Mouse (Mus musculus): Measurements from ENCODE around the gene Cutc. TPM values are rescaled to one million over a fixed set of nuclear protein-coding genes. Genes with fewer than 3 reads are reported as not detected.

Gene Cutc
- total RNA-seq (2021), result 1 to 10 TPM; 5.2 to 7.8 TPM
- long read RNA-seq, partial matches to known transcripts, result 0 of 9 reads
- long read RNA-seq, other reads (novel, unspliced or antisense), result 9 of 9 reads

GRCm38 (mm10) chr19:43752489-43753225 is at the start of gene Cutc, which contains the start of gene Cox15:
Gene Cutc (plus strand): TSS chr19:43752996.
Gene Cox15 (minus strand): TSS chr19:43753000.
- DNase-seq (ENCODE audit: low spot score in 2 of 2), result peak; percentile 94 to 97

- no peak for DNase-seq (ENCODE audit: low spot score in 2 of 2)
Observed at GRCm38 (mm10) chr19:43704211-43704610, 48.6 kb upstream of the Cutc start.

DNA sequence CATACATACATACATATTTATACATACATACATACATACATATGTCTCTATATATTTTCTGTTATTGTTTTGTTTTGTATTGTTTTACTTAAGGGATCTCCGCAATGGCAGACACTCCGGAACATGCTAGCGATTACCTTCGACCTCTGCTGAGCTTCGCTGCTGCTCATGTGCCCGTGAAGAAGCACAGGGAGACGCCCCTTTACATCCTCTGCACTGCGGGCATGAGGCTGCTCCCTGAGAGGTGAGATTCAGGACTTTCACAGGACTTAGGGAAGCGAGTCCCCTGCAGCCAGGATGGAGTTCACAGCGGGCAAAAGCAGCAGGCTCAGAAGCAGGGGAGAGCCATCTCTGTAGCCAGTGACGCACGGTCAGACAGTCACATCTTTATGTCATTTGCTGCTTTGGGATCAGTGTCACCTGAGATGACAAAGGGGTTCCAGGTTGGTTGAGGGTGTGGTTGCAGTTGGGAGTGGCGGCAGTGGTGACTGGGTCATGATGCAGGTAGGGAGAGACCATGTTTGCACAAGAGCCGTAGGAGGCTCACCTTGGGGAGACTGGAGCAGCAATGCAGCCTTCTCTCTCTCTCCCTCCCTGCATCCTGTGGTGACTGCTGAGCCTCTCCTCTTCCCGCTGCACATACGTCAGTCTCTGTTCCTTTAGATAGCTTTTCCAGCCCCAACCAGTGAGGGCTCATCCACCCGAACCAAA is 47.9 kb upstream of the Cutc start:
- no peak for DNase-seq (ENCODE audit: low spot score in 2 of 2)

- no peak for DNase-seq (ENCODE audit: low spot score in 2 of 2)
Observed at GRCm38 (mm10) chr19:43708206-43708605, 44.6 kb upstream of the Cutc start.

- peak in 1 of 2 experiments; percentile 25 for DNase-seq (ENCODE audit: low spot score in 2 of 2)
Observed at GRCm38 (mm10) chr19:43709317-43709716, 43.5 kb upstream of the Cutc start.

GRCm38 (mm10) chr19:43711159-43711916 is 41.5 kb upstream of the Cutc start:
- no peak for DNase-seq (ENCODE audit: low spot score in 2 of 2)

DNA sequence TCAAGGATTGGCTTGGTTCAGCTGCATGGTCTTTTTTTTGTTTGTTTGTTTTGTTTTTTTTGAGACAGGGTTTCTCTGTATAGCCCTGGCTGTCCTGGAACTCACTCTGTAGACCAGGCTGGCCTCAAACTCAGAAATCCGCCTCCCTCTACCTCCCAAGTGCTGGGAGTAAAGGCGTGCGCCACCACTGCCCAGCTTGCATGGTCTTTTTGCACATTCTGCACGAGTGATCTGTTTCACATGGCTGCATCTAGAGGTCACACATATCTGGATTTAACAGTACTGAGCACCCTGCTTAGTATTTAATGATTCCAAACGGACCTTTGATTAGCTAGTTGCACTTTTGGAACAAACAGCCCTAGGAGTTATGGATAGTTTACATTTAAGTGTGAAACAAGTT is 40.8 kb upstream of the Cutc start:
- no peak for DNase-seq (ENCODE audit: low spot score in 2 of 2)

DNA sequence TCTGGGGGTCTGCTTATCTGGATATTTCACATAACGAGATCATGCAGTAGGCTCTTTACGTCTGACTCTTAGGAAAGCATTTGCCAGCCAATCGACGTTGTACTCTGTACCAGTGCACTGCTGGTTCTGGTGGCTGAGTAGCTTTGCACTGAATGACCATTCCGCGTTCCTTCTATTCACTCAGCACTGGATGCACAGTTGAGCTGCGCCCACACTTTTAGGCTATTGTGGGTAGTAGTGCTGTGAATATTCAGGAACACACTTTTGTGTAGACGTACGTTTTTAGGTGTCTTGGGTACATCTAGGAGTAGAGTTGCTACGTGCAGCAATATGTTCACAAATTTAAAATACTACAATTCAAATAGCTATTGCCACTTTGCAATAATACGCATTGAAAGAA is 32.7 kb upstream of the Cutc start:
- DNase-seq (ENCODE audit: low spot score in 2 of 2), result no peak

GRCm38 (mm10) chr19:43722891-43723290 is 29.9 kb upstream of the Cutc start:
- DNase-seq (ENCODE audit: low spot score in 2 of 2), result no peak

- DNase-seq (ENCODE audit: low spot score in 2 of 2), result no peak
Observed at GRCm38 (mm10) chr19:43723501-43723900, 29.3 kb upstream of the Cutc start.

DNA sequence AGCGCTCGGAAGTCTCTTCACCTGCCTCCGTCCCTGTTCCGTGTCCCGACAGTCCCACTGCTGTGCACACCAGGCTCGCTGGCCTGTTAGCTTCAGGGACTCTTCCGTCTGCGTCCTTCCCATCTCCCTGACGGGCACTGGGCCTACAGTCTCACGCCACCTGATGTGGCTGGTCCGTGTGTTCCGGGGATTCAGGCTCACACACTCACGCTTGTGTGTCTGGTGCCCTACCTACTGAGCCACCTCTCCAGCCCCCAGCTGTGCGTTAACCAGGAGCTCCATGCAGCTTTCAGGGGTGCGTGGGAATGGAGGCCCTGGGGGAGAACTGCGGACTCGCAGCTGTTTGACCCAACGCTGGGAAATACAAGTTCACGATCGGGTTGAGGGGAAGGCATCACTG is 28.6 kb upstream of the Cutc start:
- DNase-seq (ENCODE audit: low spot score in 2 of 2), result no peak

DNA sequence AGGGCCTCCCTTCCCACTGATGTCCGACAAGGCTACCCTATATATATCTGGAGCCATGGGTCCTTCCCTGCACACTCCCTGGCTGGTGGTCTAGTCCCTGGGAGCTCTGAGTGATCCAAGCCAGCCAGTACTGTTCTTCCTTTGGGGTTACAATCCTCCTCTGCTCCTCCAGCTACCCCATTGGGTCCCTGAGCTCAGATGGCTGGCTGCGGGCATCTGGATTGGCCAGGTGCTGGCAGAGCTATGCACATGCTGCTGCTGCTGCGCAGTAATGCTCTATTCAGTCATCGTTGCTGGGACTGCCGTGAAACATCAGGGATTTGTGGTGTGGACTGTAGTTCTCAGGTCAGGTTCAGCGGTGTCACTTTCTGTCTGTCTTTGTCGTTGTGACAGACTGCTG is 28.0 kb upstream of the Cutc start:
- no peak for DNase-seq (ENCODE audit: low spot score in 2 of 2)

- no peak for DNase-seq (ENCODE audit: low spot score in 2 of 2)
Observed at GRCm38 (mm10) chr19:43726510-43727146, 26.2 kb upstream of the Cutc start.

DNA sequence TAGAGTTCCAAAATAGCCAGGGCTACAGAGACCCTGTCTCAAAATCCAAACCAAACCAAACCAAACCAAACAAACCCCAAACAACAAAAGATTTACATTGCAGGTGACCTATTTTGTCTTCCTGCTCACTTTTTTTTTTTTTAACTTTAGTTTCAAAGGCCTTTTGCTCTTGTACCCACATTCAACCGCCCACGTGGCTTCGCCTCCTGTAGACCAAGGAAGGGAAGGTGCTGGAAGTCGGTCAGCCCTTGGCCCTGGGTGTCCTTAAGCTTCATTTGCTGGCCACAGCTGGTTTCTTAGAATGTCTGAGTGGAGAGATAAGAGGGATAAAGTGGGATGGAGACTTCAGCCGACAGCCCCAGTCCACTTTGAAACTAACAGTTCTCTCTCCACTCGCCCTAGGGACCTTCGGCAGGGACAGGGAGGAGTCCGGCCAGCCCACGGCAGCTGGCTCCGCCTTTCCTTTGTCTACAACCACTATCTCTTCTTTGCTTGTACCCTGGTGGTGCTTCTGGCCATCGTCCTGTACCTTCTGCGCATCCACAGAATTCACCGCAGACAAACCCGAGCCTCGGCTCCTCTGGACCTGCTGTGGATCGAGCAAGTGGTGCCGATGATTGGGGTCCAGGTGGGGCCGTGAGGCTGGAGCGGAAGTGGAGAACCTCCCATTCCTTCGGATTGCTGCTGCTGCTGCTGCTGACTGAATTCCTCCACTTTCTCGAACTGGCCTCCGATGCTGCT is 23.3 kb upstream of the Cutc start:
- DNase-seq (ENCODE audit: low spot score in 2 of 2), result no peak

- no peak for DNase-seq (ENCODE audit: low spot score in 2 of 2)
Observed at GRCm38 (mm10) chr19:43730037-43730428, 22.8 kb upstream of the Cutc start.

DNA sequence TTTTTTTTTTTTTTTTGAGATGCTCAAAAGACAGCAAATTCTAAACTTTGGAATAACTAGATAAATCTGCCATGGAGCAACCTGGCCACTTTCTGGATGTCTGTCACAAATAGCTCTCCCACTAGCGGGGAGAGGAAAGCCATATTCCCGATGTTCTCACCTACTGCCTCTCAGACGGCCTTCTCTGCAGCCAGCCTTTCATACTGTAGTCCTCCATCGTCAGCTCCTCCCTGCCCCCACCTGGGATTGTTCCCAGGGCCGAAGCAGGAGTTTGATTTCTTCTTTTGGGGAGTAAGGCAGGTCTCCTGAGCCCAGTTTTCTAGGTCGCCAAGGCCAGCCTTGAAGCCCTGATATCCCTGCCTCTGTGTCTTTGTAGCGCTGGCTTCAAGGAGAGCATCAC is 21.6 kb upstream of the Cutc start:
- DNase-seq (ENCODE audit: low spot score in 2 of 2), result no peak

DNA sequence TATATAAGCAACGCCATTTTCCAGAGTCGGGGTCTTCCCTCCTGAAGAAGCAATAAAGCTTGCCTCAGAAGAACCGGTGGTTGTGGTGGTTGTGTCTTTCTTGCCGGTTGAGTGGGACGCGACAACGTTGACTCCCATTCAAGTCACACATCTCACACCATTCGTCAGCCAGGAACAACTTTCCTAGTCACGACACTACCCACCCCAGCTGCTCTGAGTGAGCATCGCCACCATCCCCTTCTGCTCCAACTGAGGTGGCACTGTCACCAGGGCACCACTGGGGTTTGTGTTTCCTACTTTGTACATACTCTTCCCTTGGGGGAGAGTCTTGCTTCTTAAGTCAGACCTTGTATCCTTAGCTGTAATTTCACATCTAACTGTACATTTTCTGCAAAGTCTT is 14.4 kb upstream of the Cutc start:
- DNase-seq (ENCODE audit: low spot score in 2 of 2), result no peak

DNA sequence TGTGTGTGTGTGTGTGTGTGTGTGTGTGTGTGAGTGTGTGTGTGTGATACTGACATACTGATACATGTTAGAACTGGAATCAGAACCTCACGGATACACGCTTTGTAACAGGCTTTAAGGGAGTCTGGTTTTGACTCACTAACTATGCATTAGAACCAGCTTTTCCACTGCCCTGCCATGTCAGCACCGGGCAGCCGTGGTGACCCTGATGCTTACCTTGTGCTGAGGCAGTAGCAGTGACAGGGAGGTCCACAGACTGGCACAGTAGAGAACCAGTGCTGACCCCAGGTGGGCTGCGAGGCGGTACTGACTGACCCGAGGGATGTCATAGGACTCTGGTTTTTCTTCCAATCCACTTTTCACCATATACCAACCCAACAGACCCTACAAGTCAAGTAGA is 9.4 kb upstream of the Cutc start:
- no peak for DNase-seq (ENCODE audit: low spot score in 2 of 2)

GRCm38 (mm10) chr19:43745740-43746139 is 7.1 kb upstream of the Cutc start:
- no peak for DNase-seq (ENCODE audit: low spot score in 2 of 2)

DNA sequence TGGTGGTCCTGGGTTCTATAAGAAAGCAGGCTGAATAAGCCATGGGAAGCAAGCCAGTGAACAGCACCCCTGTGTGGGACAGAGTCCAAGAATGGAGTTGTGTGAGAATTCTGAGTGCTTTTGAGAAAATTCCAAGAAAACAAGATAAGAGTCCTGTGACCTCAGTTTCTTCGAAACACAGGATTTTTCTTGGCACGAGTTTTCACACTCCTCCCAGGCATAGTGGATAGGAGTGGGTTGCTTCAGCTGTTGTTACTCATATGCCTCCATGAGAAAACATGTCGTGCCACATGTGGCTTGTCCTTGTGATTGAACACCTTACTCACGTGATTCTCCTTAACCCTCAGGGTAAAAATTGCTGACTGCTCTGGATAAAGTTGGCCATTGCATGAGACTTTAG is 4.9 kb upstream of the Cutc start:
- DNase-seq (ENCODE audit: low spot score in 2 of 2), result no peak

- no peak for DNase-seq (ENCODE audit: low spot score in 2 of 2)
Observed at GRCm38 (mm10) chr19:43750008-43750407, 2.8 kb upstream of the Cutc start.

All from layer of hippocampus, adult 18-20 months (tissue).